Mouse (Mus musculus): ENCODE measurements around the gene Epgn.

The Epgn gene

GRCm38 (mm10) chr5:91027164-91027563, at the start of gene Epgn:
Gene Epgn, plus strand, starts transcription at chr5:91027464.
- DNase-seq (ENCODE audit: low spot score in 2 of 2): no peak

DNA sequence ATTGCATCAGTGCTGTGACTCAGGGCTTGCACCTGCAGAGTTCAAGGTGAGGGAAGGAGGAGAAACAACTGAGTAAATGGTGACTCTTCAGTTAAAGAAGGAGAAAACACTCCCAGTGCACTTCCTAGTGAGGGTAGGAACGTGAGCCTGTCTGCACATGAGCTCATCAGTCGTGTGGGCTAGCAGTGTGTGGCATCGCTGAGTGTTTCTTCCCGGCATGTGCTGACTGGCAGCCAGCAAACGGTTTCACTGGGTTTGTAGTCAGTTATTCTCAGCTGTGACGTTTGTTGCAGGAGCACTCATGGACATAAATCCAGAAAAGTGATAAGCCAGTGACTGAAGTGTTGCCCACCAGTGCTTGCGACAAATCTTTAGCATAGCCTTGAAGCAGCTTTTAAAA, 47.0 kb upstream of the Epgn start:
- peak in 1 of 2 experiments; percentile 15 for DNase-seq (ENCODE audit: low spot score in 2 of 2)

DNA sequence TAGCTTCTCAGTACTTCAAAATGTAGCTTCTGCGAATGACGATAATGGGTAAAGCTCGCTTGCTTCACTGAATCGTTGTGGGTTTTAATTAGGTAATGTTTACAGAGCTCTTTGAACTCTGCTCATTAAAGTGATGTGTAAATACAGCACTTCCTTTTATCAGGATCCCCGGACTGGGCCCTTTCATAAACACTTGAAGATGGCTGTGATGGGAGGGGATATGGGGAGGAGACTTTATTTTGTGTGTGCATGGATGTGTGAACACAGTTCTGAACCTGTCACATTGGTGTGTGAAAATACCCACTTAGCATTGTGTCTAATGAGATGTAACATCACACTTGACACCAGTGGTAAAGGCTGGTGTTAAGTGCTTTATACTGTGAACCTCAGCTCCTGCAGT, 39.7 kb upstream of the Epgn start:
- no peak for DNase-seq (ENCODE audit: low spot score in 2 of 2)

DNA sequence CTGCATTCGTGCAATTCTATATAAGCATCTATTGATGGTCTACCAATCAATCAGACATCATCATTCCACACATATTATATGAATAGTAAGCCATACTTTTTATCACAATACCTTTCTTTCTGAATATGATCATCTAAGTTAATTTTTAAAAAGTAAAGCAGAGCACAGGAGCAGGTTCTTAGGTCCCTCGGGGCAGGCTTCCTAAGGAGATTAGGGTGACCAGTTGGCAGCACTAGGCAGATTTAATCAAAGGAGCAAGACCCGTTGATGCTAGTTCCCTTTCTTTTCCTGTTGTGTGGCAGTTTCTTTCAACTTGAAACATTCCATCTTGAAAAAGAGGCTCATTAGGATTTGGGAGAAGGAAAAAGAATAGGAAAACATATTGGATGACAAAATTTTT, 39.1 kb upstream of the Epgn start:
- no peak for DNase-seq (ENCODE audit: low spot score in 2 of 2)

DNA sequence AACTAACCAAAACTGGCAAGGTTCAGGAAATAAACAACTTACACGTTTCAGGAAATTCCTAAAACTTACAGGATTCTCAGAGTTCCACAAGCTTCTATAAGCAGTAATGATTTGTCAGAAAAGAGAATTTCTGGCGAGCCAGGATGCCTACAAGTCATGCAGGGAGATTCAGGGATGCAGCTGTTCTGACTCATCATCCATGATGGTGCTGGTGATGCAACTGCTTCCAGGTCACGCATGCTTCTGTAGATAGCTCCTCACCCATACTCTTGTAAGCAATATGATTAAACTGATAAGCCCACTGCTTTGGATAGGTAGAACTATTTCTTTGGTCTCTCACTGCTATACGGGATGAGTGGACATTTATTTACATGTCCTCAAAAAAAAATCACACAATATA, 38.7 kb upstream of the Epgn start:
- no peak for DNase-seq (ENCODE audit: low spot score in 2 of 2)

GRCm38 (mm10) chr5:90999942-91000341, 27.3 kb upstream of the Epgn start:
- DNase-seq (ENCODE audit: low spot score in 2 of 2): no peak

GRCm38 (mm10) chr5:91015216-91015615, 12.0 kb upstream of the Epgn start:
- no peak for DNase-seq (ENCODE audit: low spot score in 2 of 2)

- DNase-seq (ENCODE audit: low spot score in 2 of 2): no peak
Observed at GRCm38 (mm10) chr5:91023114-91023513, 4.2 kb upstream of the Epgn start.

DNA sequence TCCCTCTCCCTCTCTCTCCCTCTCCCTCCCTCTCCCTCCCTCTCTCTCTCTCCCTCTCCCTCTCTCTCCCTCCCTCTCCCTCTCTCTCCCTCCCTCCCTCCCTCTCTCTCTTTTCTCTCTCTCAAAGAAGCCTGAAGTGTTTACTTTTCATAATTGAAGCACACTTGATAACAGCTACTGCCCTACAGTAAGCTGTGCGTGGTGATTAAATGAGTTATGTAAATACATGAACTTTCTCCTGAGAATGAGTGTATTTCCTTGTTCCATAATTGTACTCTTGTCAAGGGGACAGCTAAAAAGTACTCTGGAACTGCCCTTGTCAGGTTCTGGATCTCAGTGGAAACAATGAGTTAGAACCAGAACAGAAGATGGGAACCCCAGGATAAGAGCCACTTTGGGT, 576 bp downstream of the Epgn start:
- DNase-seq (ENCODE audit: low spot score in 2 of 2): no peak

GRCm38 (mm10) chr5:91030629-91031028, 3.4 kb downstream of the Epgn start:
- no peak for DNase-seq (ENCODE audit: low spot score in 2 of 2)

- DNase-seq (ENCODE audit: low spot score in 2 of 2): no peak
Observed at GRCm38 (mm10) chr5:91035341-91035740, 8.1 kb downstream of the Epgn start.

GRCm38 (mm10) chr5:91036628-91037027, 9.4 kb downstream of the Epgn start:
- DNase-seq (ENCODE audit: low spot score in 2 of 2): no peak

GRCm38 (mm10) chr5:91037756-91038155, 10.5 kb downstream of the Epgn start:
- no peak for DNase-seq (ENCODE audit: low spot score in 2 of 2)

GRCm38 (mm10) chr5:91038547-91038946, 11.3 kb downstream of the Epgn start:
- no peak for DNase-seq (ENCODE audit: low spot score in 2 of 2)

GRCm38 (mm10) chr5:91038963-91039362, 11.7 kb downstream of the Epgn start:
- DNase-seq (ENCODE audit: low spot score in 2 of 2): no peak

DNA sequence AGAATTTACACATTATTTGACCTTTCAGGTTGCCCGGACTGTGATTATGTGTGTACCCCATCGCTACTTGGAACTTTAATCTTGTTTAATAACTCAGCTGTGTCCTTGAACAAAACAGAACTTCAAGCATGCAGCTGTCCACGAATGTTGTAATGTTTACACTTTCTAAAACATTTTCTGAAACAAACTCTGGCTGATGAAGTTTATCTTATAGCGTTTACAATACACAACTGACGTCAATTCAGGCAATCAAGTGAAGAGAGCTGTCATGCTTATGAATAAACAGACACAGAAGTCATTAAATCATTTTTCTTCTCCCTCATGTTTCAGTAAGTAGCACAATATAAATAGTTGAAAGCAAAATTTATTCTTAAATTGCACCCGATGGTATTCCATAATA, 20.7 kb downstream of the Epgn start:
- DNase-seq (ENCODE audit: low spot score in 2 of 2): no peak

DNA sequence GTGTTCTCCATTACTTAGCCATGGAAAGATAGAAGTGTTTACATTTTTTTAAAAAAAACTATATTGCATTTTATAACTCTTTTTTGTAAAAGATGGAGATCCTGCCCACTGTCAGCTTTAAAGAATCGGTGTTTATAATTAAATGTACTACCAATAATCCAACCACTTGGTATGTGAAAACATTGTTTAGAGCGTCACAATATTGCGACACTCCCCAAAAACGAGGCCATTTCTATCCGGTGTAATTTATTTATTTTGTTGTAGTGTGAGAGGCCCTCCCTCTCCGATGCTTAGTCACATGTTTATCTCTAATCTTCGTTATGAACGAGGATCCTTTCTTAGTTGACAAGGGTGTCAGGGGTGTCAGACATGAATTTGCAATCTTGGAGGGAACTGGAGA, 21.1 kb downstream of the Epgn start:
- no peak for DNase-seq (ENCODE audit: low spot score in 2 of 2)

- DNase-seq (ENCODE audit: low spot score in 2 of 2): no peak
Observed at GRCm38 (mm10) chr5:91072340-91072739, 45.1 kb downstream of the Epgn start.

- DNase-seq (ENCODE audit: low spot score in 2 of 2): no peak
Observed at GRCm38 (mm10) chr5:91073626-91074025, 46.4 kb downstream of the Epgn start.

DNA sequence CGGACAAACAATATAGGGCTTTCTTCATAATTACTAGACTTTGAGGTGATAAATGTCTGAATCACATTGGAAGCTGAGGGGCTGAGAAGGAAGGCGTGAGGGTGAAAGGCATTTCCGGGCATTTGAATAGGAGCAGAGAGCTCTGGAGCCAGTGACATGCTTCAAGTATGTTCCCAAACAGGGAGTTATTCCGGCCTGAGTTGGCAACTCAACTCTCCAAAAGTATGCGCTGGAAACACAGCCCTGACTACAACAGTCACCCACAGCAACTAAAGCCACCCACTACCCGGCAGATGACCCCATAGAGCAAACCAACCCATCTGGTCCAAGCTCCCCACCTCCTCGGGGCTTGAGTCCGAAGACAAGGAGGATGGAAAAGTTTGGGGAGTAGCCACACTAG, 46.8 kb downstream of the Epgn start:
- DNase-seq (ENCODE audit: low spot score in 2 of 2): no peak

DNA sequence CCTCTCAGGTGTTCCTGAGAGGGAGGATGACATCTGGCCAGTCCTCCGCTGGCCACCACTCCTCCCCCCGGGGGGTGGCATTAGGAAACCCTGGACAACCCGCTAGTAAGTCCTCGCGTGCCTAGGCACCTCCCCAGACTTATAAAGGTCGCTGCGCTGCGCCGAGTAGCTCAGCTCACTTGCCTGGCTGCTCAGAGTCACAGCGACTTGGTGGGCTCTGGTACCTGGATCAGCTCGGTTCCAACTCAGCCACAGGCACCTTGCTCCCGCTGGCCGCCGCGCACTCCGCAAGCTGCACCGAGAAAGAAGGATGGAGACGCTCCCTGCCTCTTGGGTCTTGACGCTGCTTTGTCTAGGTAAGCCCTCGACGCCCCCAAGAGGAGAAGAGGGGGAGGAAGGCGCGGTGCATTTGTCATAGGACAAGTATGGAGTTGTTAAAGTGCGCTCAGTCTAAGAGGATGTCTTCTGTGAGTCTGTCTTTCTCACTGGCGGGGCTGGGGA, 47.2 kb downstream of the Epgn start, which contains the start of gene Ereg:
Gene Ereg, plus strand, starts transcription at position 173 of the 501 bp plus-strand sequence.
- no peak for DNase-seq (ENCODE audit: low spot score in 2 of 2)

DNA sequence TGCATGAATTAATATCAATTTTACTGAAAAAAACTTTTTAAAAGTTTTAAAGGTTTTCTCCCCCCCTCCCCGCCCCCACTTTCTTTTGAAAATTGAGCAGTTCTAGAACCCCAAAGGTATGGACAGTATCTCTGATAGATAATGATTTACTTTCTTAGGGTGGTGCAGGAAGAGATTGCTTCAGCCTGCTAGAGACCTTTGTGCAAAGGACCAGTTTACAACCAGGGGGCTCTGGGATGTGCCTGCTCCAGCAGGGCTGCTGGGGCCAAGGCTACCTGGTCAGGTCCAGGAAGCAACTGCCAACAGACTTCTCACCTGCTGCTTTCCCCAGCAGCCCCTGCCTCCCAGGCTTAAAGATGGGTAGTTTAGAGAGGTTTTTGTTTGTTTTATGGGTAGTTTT, 47.8 kb downstream of the Epgn start:
- no peak for DNase-seq (ENCODE audit: low spot score in 2 of 2)

DNA sequence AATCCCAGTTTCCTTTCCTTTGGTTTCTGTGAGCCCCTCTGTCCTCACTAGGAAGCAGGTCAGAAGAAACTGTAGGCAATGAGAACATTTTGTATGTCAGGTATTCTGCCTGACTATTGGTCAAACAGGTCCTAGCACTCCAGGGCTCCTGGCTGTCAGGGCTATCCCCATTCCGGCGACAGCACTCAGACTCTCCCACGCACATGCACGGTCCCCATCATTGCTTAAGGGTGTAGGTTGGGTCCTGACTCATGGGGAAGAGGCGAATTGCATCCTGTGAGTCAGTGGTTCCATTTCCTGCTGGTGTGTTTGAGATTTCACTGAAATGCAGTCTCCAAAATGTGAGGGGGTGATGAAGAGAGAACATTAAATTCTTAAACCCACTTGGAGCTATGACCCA, 55.8 kb downstream of the Epgn start:
- peak; percentile 11 to 23 for DNase-seq (ENCODE audit: low spot score in 2 of 2)

Data from frontal cortex, postnatal 36 days (tissue).